Mouse (Mus musculus): ENCODE results near the gene Adam34. TPM values are rescaled to one million over a fixed set of nuclear protein-coding genes. Genes with fewer than 3 reads are reported as not detected.
"Not testable (repeated sequence)": the region's sequence is repeated elsewhere in the genome, so short reads cannot be mapped to it uniquely, and the experiment has no call there.

The Adam34 gene
- polyA plus RNA-seq (2017; shearing (Covaris generic)), result under 1 TPM in 1 of 2 experiments, not detected in 1; 0.19 TPM

- ATAC-seq, result no peak
Measured at GRCm38 (mm10) chr8:43709949-43710348, at the start of gene Adam34. TSS of gene Adam34 (minus strand) at chr8:43710049.

DNA sequence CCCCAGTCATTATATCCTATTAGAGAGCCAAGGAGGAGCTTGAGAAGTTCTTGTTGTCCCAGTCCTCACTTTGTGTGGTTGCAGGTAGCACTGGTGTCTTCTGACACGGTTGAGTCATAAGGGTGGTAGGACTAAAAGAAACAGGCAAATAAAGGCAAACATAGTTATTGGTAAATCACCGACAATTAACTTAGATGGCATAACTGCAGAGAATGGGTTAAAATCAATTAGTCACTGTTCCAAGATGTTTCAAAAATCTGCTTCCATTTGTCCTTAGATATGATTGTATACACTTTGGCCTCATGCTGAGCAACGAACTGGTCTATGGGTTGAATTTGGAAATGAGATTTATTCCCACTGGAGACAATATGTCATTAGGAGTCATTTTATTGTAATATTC lies 82.7 kb downstream of the Adam34 start, which contains the start of gene Gm5346:
TSS of gene Gm5346 (minus strand) at position 101 of the 400 bp plus-strand sequence.
- ATAC-seq, result no peak

- no peak for ATAC-seq
Measured at GRCm38 (mm10) chr8:43616046-43616445, 93.8 kb downstream of the Adam34 start.

DNA sequence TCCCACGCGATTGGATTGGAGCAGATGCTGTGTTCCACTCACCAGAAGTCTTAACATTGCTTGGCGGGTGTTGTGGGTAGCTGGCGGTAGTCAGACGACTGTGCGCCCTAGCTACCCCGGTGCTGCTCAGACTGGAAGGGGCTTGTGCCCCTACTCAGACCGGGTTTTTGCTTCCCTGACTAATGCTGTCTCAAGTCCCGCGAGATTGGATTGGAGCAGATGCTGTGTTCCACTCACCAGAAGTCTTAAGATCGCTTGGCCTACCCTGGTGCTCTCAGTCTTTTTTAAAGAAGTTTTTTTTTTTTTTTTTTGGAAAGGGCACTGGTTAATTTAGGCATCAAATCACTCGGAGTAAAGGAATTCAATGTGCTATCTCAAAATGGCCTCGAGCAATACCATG lies 106.2 kb downstream of the Adam34 start:
- not testable (repeated sequence) for ATAC-seq

DNA sequence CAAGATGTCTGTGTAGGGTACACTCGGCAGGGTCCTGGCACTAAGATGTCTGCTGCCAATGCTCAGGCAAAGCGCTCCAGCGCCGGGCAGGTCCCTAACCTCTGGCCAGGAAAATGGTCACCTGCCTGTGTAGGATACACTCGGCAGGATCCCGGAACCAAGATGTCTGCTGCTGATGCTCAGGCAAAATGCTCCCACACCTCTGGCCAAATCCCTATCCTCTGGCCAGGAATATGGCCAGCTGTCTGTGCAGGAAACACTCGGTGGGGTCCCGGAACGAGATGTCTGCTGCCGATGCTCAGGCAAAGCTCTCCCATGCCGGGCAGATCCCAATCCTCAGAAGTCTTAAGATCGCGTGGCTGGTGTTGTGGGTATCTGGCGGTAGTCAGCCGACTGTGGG lies 106.7 kb downstream of the Adam34 start:
- not testable (repeated sequence) for ATAC-seq

Other genes starting within 250 kb of the Adam34 start
- not detected for gene Adam26b, start 181.9 kb downstream of the Adam34 start, polyA plus RNA-seq (2017; shearing (Covaris generic))
- not detected for gene Adam26a, start 133.3 kb downstream of the Adam34 start, polyA plus RNA-seq (2017; shearing (Covaris generic))
- gene Gm5346, start 82.8 kb downstream of the Adam34 start, polyA plus RNA-seq (2017; shearing (Covaris generic)), result not detected